Comparison of ENCODE assay signal across 12 mouse cellular contexts in genomic region chr11:115608421-115609399, GRCm38 (mm10). TPM values are rescaled to one million over a fixed set of nuclear protein-coding genes. Genes with fewer than 3 reads are reported as not detected.
A peak's percentile ranks its signal among the peaks of the same experiment; 100 is the strongest.
DNase-seq lines count a peak whose midpoint lies in the region; ATAC-seq lines count a peak whose summit lies in the region.
"Had no signal": no experiment of that assay in that cellular context is flagged by ENCODE, and none has a peak within 500 bp of the region (broad histone marks: within the 10 kb centered on the region; RNA-seq: fewer than 3 reads in every experiment).

No protein-coding gene starts in this region.

- H3K27me3 ChIP-seq in hindbrain, embryonic 13.5 days, result peaks cover 5% of the 10 kb centered on the region
- no peaks in the 10 kb centered on the region; the same call in 1 of the 2 replicates for H3K27me3 ChIP-seq in hindbrain, embryonic 14.5 days (ENCODE audit: control insufficient read depth, insufficient read depth, low read length)
- no peaks in the 10 kb centered on the region for H3K27me3 ChIP-seq in liver, embryonic 12.5 days (replicated peaks)
- H3K27me3 ChIP-seq: heart, embryonic 12.5 days; hindbrain, embryonic 15.5 days had no signal

- H3K4me2 ChIP-seq in hindbrain, embryonic 13.5 days, result no peak overlapping the region
- no peak overlapping the region for H3K4me2 ChIP-seq in hindbrain, embryonic 14.5 days (replicated peaks)
- H3K4me2 ChIP-seq in liver, embryonic 12.5 days, result no peak overlapping the region
- H3K4me2 ChIP-seq: heart, embryonic 12.5 days; hindbrain, embryonic 15.5 days had no signal

- H3K9me3 ChIP-seq in hindbrain, embryonic 13.5 days, result no peaks in the 10 kb centered on the region
- H3K9me3 ChIP-seq in hindbrain, embryonic 14.5 days (ENCODE audit: control insufficient read depth, low read length), result no peaks in the 10 kb centered on the region
- H3K9me3 ChIP-seq in liver, embryonic 12.5 days (replicated peaks), result no peaks in the 10 kb centered on the region
- H3K9me3 ChIP-seq: heart, embryonic 12.5 days; hindbrain, embryonic 15.5 days had no signal

- WGBS in hindbrain, embryonic 13.5 days, result 81% methylated on average over 23 of the region's 23 CpGs
- 79% methylated on average over 23 of the region's 23 CpGs for WGBS in hindbrain, embryonic 14.5 days
- WGBS in liver, embryonic 12.5 days (ENCODE audit: insufficient replicate concordance), result 78% methylated on average over 23 of the region's 23 CpGs

- peaks cover 43% of the 10 kb centered on the region for H3K36me3 ChIP-seq in hindbrain, embryonic 13.5 days
- peaks cover 46% of the 10 kb centered on the region for H3K36me3 ChIP-seq in hindbrain, embryonic 14.5 days (replicated peaks; ENCODE audit: control insufficient read depth, insufficient read depth)
- peaks cover 51% of the 10 kb centered on the region for H3K36me3 ChIP-seq in liver, embryonic 12.5 days

- 0 out of 2 replicates have a peak overlapping the region, but pooled peaks have one; percentile 8 for H3K27ac ChIP-seq in hindbrain, embryonic 13.5 days
- H3K27ac ChIP-seq in hindbrain, embryonic 14.5 days, result no peak overlapping the region
- no peak overlapping the region; the same call in 1 of the 2 replicates for H3K27ac ChIP-seq in liver, embryonic 12.5 days
- H3K27ac ChIP-seq: hindbrain, embryonic 15.5 days; macrophage had no signal

- intact Hi-C loops in left cerebral cortex, postnatal 4 days (cut with DNase I), result no loop called here

- peaks cover 36% of the 10 kb centered on the region for H3K4me1 ChIP-seq in hindbrain, embryonic 13.5 days (replicated peaks)
- peaks cover 16% of the 10 kb centered on the region for H3K4me1 ChIP-seq in hindbrain, embryonic 14.5 days (replicated peaks; ENCODE audit: control insufficient read depth, insufficient read depth, low read length)
- H3K4me1 ChIP-seq in liver, embryonic 12.5 days, result peaks cover 53% of the 10 kb centered on the region

- DNase-seq in hindbrain, embryonic 14.5 days (ENCODE audit: low spot score), result no peak
- DNase-seq in left cerebral cortex, postnatal 4 days, result peak; percentile 82
- no peak for DNase-seq in left cerebral cortex, adult 11 months (ENCODE audit: low spot score)
- peak; percentile 38 for DNase-seq in MN1 (ENCODE audit: low spot score)
- DNase-seq in layer of hippocampus, postnatal 36 days, result peak; percentile 39 to 51
- DNase-seq: adrenal gland, postnatal 25 days had no signal

- H3K4me3 ChIP-seq in hindbrain, embryonic 13.5 days, result no peak overlapping the region
- no peak overlapping the region for H3K4me3 ChIP-seq in hindbrain, embryonic 14.5 days (replicated peaks; ENCODE audit: low read length)
- no peak overlapping the region for H3K4me3 ChIP-seq in liver, embryonic 12.5 days
- H3K4me3 ChIP-seq: heart, embryonic 12.5 days; hindbrain, embryonic 15.5 days had no signal

- ATAC-seq in hindbrain, embryonic 13.5 days (ENCODE audit: low FRiP score), result no peak
- ATAC-seq in hindbrain, embryonic 14.5 days (ENCODE audit: low FRiP score), result no peak
- ATAC-seq in liver, embryonic 12.5 days, result no peak
- ATAC-seq: midbrain, embryonic 16.5 days had no signal

- H3K9ac ChIP-seq in hindbrain, embryonic 13.5 days, result peak overlapping the region; percentile 39; the same call in 1 of the 2 replicates
- H3K9ac ChIP-seq in hindbrain, embryonic 14.5 days, result no peak overlapping the region
- no peak overlapping the region for H3K9ac ChIP-seq in liver, embryonic 12.5 days
- H3K9ac ChIP-seq: hindbrain, embryonic 15.5 days had no signal

RNA-seq across cellular contexts. Expression of gene Mif4gd, which starts 4.1 kb away (rescaled TPM):
- polyA plus RNA-seq in hindbrain, embryonic 13.5 days (2015; fragmentation: Nextera tagmentation; extraction: Ambion mirVana), result 11.3 and 11.5 TPM in 2 replicates
- 11.3 and 13.5 TPM in 2 replicates for polyA plus RNA-seq in hindbrain, embryonic 14.5 days (2014; fragmentation: Nextera tagmentation; extraction: Ambion mirVana)
- total RNA-seq in left cerebral cortex, postnatal 4 days (2021), result 10 to 100 TPM; 13.3 to 14.1 TPM
- total RNA-seq in layer of hippocampus, postnatal 36 days (2021), result 10 to 100 TPM; 21.0 to 21.2 TPM
- polyA plus RNA-seq in liver, embryonic 12.5 days (2016; fragmentation: Nextera tagmentation; extraction: Ambion mirVana), result 26.6 and 27.1 TPM in 2 replicates

RNA-seq across cellular contexts. Expression of gene Gga3, which starts 4.9 kb away (rescaled TPM):
- polyA plus RNA-seq in hindbrain, embryonic 13.5 days (2015; fragmentation: Nextera tagmentation; extraction: Ambion mirVana), result 33.6 and 35.6 TPM in 2 replicates
- 34.1 and 39.4 TPM in 2 replicates for polyA plus RNA-seq in hindbrain, embryonic 14.5 days (2014; fragmentation: Nextera tagmentation; extraction: Ambion mirVana)
- total RNA-seq in left cerebral cortex, postnatal 4 days (2021), result 10 to 100 TPM; 83.9 to 85.2 TPM
- total RNA-seq in layer of hippocampus, postnatal 36 days (2021), result 10 to 100 TPM; 68.7 to 80.7 TPM
- polyA plus RNA-seq in liver, embryonic 12.5 days (2016; fragmentation: Nextera tagmentation; extraction: Ambion mirVana), result 14.0 and 14.7 TPM in 2 replicates

RNA-seq across cellular contexts. Expression of gene Mrps7, which starts 5.0 kb away (rescaled TPM):
- 76.0 and 81.3 TPM in 2 replicates for polyA plus RNA-seq in hindbrain, embryonic 13.5 days (2015; fragmentation: Nextera tagmentation; extraction: Ambion mirVana)
- polyA plus RNA-seq in hindbrain, embryonic 14.5 days (2014; fragmentation: Nextera tagmentation; extraction: Ambion mirVana), result 72.5 and 74.1 TPM in 2 replicates
- 10 to 100 TPM; 43.0 to 44.1 TPM for total RNA-seq in left cerebral cortex, postnatal 4 days (2021)
- 10 to 100 TPM; 48.8 to 61.3 TPM for total RNA-seq in layer of hippocampus, postnatal 36 days (2021)
- polyA plus RNA-seq in liver, embryonic 12.5 days (2016; fragmentation: Nextera tagmentation; extraction: Ambion mirVana), result 83.1 and 87.3 TPM in 2 replicates

RNA-seq across cellular contexts. Expression of gene Slc25a19, which starts 19.4 kb away (rescaled TPM):
- 35.6 and 41.1 TPM in 2 replicates for polyA plus RNA-seq in hindbrain, embryonic 13.5 days (2015; fragmentation: Nextera tagmentation; extraction: Ambion mirVana)
- 37.8 and 42.3 TPM in 2 replicates for polyA plus RNA-seq in hindbrain, embryonic 14.5 days (2014; fragmentation: Nextera tagmentation; extraction: Ambion mirVana)
- 10 to 100 TPM; 55.3 to 56.6 TPM for total RNA-seq in left cerebral cortex, postnatal 4 days (2021)
- 10 to 100 TPM; 64.0 to 66.0 TPM for total RNA-seq in layer of hippocampus, postnatal 36 days (2021)
- polyA plus RNA-seq in liver, embryonic 12.5 days (2016; fragmentation: Nextera tagmentation; extraction: Ambion mirVana), result 15.7 and 17.2 TPM in 2 replicates

RNA-seq across cellular contexts. Expression of gene Nup85, which starts 44.5 kb away (rescaled TPM):
- 109 and 110 TPM in 2 replicates for polyA plus RNA-seq in hindbrain, embryonic 13.5 days (2015; fragmentation: Nextera tagmentation; extraction: Ambion mirVana)
- polyA plus RNA-seq in hindbrain, embryonic 14.5 days (2014; fragmentation: Nextera tagmentation; extraction: Ambion mirVana), result 95.2 and 99.8 TPM in 2 replicates
- 10 to 100 TPM; 66.6 to 73.4 TPM for total RNA-seq in left cerebral cortex, postnatal 4 days (2021)
- 10 to 100 TPM; 49.8 to 60.7 TPM for total RNA-seq in layer of hippocampus, postnatal 36 days (2021)
- polyA plus RNA-seq in liver, embryonic 12.5 days (2016; fragmentation: Nextera tagmentation; extraction: Ambion mirVana), result 202 and 216 TPM in 2 replicates

Comparison
In these comparisons a context has a peak if more than half of its experiments do, and no peak if none do; other contexts are left out.
1. DNase-seq: peak in left cerebral cortex, postnatal 4 days (single experiment), MN1 (single experiment) and layer of hippocampus, postnatal 36 days (2 of 2); none in hindbrain, embryonic 14.5 days (single experiment) and left cerebral cortex, adult 11 months (single experiment).